Comparison of ENCODE assay signal across 12 mouse cellular contexts in the genomic region with DNA sequence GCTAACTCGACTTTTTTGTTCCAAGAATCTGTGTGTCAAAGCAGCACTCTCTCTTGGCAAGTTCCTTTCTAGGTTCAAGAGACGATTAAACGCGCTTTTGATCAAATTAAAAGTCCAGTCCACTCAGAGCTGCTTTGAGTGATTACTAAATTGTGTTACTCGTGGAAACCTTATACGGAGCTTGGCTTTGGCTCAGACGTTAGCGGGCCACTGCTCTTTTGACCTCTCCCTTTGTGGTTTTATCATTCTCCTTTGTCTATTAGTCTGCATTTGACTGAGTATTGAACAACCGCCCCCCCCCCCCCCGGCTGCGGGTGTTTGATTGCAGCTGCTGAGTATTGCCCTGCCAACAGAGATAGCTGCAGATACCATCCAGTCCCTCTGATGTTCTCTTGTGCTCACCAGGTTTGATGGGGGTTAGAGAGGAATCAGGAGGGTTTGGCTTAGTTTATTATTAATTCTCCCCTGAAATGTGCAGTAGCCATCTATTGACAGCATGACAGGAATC.
DNase-seq lines count a peak whose midpoint lies in the region; ATAC-seq and TF ChIP-seq lines count a peak whose summit lies in the region.
"Had no signal": no experiment of that assay in that cellular context is flagged by ENCODE, and none has a peak within 500 bp of the region (broad histone marks: within the 10 kb centered on the region; RNA-seq: fewer than 3 reads in every experiment).

No protein-coding gene starts in this region.

- H3K4me1 ChIP-seq in intestine, embryonic 15.5 days (replicated peaks), result no peaks in the 10 kb centered on the region
- H3K4me1 ChIP-seq in intestine, embryonic 16.5 days (ENCODE audit: control insufficient read depth, insufficient read depth, low read length), result peaks cover 4% of the 10 kb centered on the region; the same call in 1 of the 2 replicates
- H3K4me1 ChIP-seq in E14TG2a.4 (replicated peaks; ENCODE audit: low read depth, low read length), result peaks cover 6% of the 10 kb centered on the region; the same call in 1 of the 2 replicates
- no peaks in the 10 kb centered on the region for H3K4me1 ChIP-seq in liver, embryonic 15.5 days (replicated peaks)

- H3K4me3 ChIP-seq in intestine, embryonic 15.5 days (replicated peaks), result no peak overlapping the region
- H3K4me3 ChIP-seq in intestine, embryonic 16.5 days (ENCODE audit: low read length), result no peak overlapping the region
- H3K4me3 ChIP-seq in E14TG2a.4 (replicated peaks; ENCODE audit: low read length), result peak overlapping the region; percentile 48; the same call in 1 of the 2 replicates
- H3K4me3 ChIP-seq in liver, embryonic 15.5 days (replicated peaks), result peak overlapping the region; percentile 32
- H3K4me3 ChIP-seq: embryonic facial prominence, embryonic 13.5 days; heart, embryonic 12.5 days; left cerebral cortex, adult 2 months; megakaryocyte, embryonic 14.5 days had no signal

- H3K36me3 ChIP-seq in intestine, embryonic 15.5 days, result no peaks in the 10 kb centered on the region
- H3K36me3 ChIP-seq in intestine, embryonic 16.5 days (ENCODE audit: control insufficient read depth, insufficient read depth, low read length), result no peaks in the 10 kb centered on the region
- no peaks in the 10 kb centered on the region for H3K36me3 ChIP-seq in E14TG2a.4 (ENCODE audit: insufficient read depth, low read length)
- no peaks in the 10 kb centered on the region for H3K36me3 ChIP-seq in liver, embryonic 15.5 days (replicated peaks)
- H3K36me3 ChIP-seq: embryonic facial prominence, embryonic 13.5 days; heart, embryonic 12.5 days had no signal

- ATAC-seq in intestine, embryonic 15.5 days, result no peak
- ATAC-seq in intestine, embryonic 16.5 days, result no peak
- no peak for ATAC-seq in liver, embryonic 15.5 days (ENCODE audit: insufficient read depth)
- no peak for ATAC-seq in activated CD4-positive, CD25-positive, alpha-beta regulatory T cell, adult 4 months

- DNase-seq in embryo, embryonic 11 days, result peak; percentile 37
- no peak for DNase-seq in spleen, postnatal 10 days (ENCODE audit: low spot score in 2 of 2)
- no peak for DNase-seq in urinary bladder, postnatal 4 days (ENCODE audit: low spot score in 2 of 2)

- no peak overlapping the region for H3K27ac ChIP-seq in intestine, embryonic 15.5 days
- H3K27ac ChIP-seq in intestine, embryonic 16.5 days (ENCODE audit: low read length), result no peak overlapping the region
- no peak overlapping the region for H3K27ac ChIP-seq in liver, embryonic 15.5 days (replicated peaks)
- H3K27ac ChIP-seq: left cerebral cortex, adult 2 months had no signal

- 39% methylated on average over 11 of the region's 11 CpGs for WGBS in intestine, embryonic 15.5 days
- WGBS in intestine, embryonic 16.5 days, result 45% methylated on average over 11 of the region's 11 CpGs
- WGBS in liver, embryonic 15.5 days (ENCODE audit: insufficient replicate concordance), result 38% methylated on average over 11 of the region's 11 CpGs

- H3K4me2 ChIP-seq in intestine, embryonic 15.5 days (replicated peaks), result peak overlapping the region; percentile 30
- no peak overlapping the region; the same call in 1 of the 2 replicates for H3K4me2 ChIP-seq in intestine, embryonic 16.5 days (ENCODE audit: low read depth, low read length)
- H3K4me2 ChIP-seq in liver, embryonic 15.5 days, result peak overlapping the region; percentile 49
- H3K4me2 ChIP-seq: heart, embryonic 12.5 days had no signal

- H3K27me3 ChIP-seq in intestine, embryonic 15.5 days (replicated peaks), result no peaks in the 10 kb centered on the region
- no peaks in the 10 kb centered on the region for H3K27me3 ChIP-seq in intestine, embryonic 16.5 days (replicated peaks; ENCODE audit: control insufficient read depth, insufficient read depth, low read length)
- H3K27me3 ChIP-seq in E14TG2a.4 (ENCODE audit: insufficient read depth, low read length), result 0 out of 2 replicates have a peak, but pooled peaks cover 8% of the 10 kb centered on the region
- no peaks in the 10 kb centered on the region for H3K27me3 ChIP-seq in liver, embryonic 15.5 days
- H3K27me3 ChIP-seq: megakaryocyte, embryonic 14.5 days had no signal

- no peak overlapping the region for H3K9ac ChIP-seq in intestine, embryonic 15.5 days
- H3K9ac ChIP-seq in intestine, embryonic 16.5 days (ENCODE audit: low read depth, low read length), result no peak overlapping the region
- no peak overlapping the region for H3K9ac ChIP-seq in liver, embryonic 15.5 days
- H3K9ac ChIP-seq: embryonic facial prominence, embryonic 13.5 days; heart, embryonic 12.5 days had no signal

- TF ChIP-seq CTCF in E14TG2a.4 (conservative IDR thresholded peaks at IDR 0.05; ENCODE audit: low read length), result no peak

- H3K9me3 ChIP-seq in intestine, embryonic 15.5 days, result no peaks in the 10 kb centered on the region
- no peaks in the 10 kb centered on the region for H3K9me3 ChIP-seq in intestine, embryonic 16.5 days (ENCODE audit: control insufficient read depth, low read length)
- H3K9me3 ChIP-seq in E14TG2a.4 (ENCODE audit: low read length), result no peaks in the 10 kb centered on the region
- H3K9me3 ChIP-seq in liver, embryonic 15.5 days (replicated peaks), result no peaks in the 10 kb centered on the region
- H3K9me3 ChIP-seq: embryonic facial prominence, embryonic 13.5 days; heart, embryonic 12.5 days had no signal

Comparison
In these comparisons a context has a peak if more than half of its experiments do, and no peak if none do; other contexts are left out.
1. H3K4me3 ChIP-seq: peak in E14TG2a.4 (single experiment) and liver, embryonic 15.5 days (single experiment); none in intestine, embryonic 15.5 days (single experiment) and intestine, embryonic 16.5 days (single experiment).